Mouse (Mus musculus) forebrain, embryonic 16.5 days (tissue): ENCODE measurements at regions not wholly inside any gene's neighbourhood (a gene's known extent, or its start where the extent isn't known, plus 50 kb on each side); places are given as distances from the start of the nearest gene placed in this dataset.

Experiments
- ATAC-seq: fragments of 200-750 bp; cut with Nextera tagmentation; 2 replicates; pipeline ENCODE4 v1.8.0; 2017; ENCODE audit warnings: mild to moderate bottlenecking, moderate library complexity
- H3K27ac ChIP-seq: fragments of 300-500 bp; sonication (generic); 2 replicates; pipeline ENCODE4 v1.5.1; 2014; ENCODE audit warnings: low read length, control low read depth
- H3K27me3 ChIP-seq: fragments of 300-500 bp; sonication (generic); replicated peaks from 2 replicates; pipeline ENCODE4 v1.6.1; 2014; ENCODE audit warnings: low read length; ENCODE audit not compliant: control insufficient read depth, insufficient read depth
- H3K36me3 ChIP-seq: fragments of 300-500 bp; sonication (generic); 2 replicates; pipeline ENCODE4 v1.6.1; 2014; ENCODE audit not compliant: control insufficient read depth, insufficient read depth
- H3K4me1 ChIP-seq: fragments of 300-500 bp; sonication (generic); replicated peaks from 2 replicates; pipeline ENCODE4 v1.6.1; 2014; ENCODE audit warnings: low read length; ENCODE audit not compliant: control insufficient read depth, insufficient read depth
- H3K4me2 ChIP-seq: fragments of 300-500 bp; sonication (generic); 2 replicates; pipeline ENCODE4 v1.6.1; 2014; ENCODE audit warnings: mild to moderate bottlenecking, low read length, control low read depth
- H3K4me3 ChIP-seq: fragments of 300-500 bp; sonication (generic); replicated peaks from 2 replicates; pipeline ENCODE4 v1.5.1; 2014; ENCODE audit warnings: mild to moderate bottlenecking, low read length, control low read depth
- H3K9ac ChIP-seq: fragments of 300-500 bp; sonication (generic); replicated peaks from 2 replicates; pipeline ENCODE4 v1.6.1; 2014; ENCODE audit warnings: low read depth, low read length, control low read depth
- H3K9me3 ChIP-seq: fragments of 300-500 bp; sonication (generic); 2 replicates; pipeline ENCODE4 v1.6.1; 2016; ENCODE audit warnings: low read length; ENCODE audit not compliant: control insufficient read depth
- WGBS: fragments of 180-500 bp; shearing (Covaris S2); extraction: QIAGEN DNeasy Blood & Tissue Kit; methylation state at CpG from one replicate; pipeline ENCODE4 v1.1.7; 2014; 5-methylcytosine and 5-hydroxymethylcytosine counted together

DNA sequence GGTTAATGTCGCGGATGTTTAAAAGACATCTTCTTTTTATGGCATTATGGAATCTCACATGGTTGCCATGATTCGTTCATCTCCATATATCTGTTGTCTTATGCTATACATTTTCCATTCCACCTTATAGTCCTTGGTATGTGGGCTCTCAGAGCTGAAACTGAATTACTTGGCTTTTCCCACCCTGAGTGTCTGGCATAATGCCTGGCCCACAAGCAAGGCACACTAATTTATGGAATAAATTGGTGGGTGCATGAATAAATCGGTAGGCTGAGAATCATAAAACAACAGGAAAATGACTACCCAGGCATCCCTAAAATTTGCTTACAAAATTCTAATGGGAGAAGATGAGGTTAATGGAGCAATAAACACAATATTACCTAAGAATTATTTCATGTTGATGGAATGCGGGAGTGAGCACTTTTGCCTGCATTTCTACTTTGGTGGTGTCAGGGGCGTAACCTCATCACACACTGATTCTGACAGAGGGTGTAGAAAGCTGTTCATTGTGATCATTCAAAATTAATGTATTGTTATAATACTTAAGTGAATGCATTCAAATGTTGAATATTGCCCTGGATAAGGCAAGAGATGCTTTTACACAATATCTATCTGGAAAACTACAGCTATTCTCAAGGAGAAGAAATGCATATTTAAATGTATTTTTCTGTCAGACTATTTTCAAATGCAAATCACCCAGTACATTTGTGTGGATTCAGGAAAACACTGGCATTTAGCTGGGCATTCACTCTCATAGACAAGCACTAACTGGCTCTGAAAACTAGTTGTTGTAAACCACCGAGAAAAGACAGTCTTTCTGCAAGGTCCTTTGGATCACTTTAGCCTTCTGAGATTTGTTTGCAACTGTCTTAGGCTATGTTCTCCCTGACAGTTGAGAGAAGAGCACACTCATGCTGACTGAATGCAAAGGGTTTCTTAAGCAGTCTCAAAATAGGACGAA, 190.1 kb downstream of the Pcdh18 start:
- Histone ChIP-seq H3K4me3 (no peak overlapping the region), H3K27me3 (no peaks in the 10 kb centered on the region), H3K4me1 (peaks cover 7% of the 10 kb centered on the region), H3K9ac (no peak overlapping the region), H3K9me3 (no peaks in the 10 kb centered on the region), H3K4me2 (no peak overlapping the region; the same call in 1 of the 2 replicates), H3K36me3 (no peaks in the 10 kb centered on the region), H3K27ac (no peak overlapping the region)
- ATAC-seq: peak; percentile 88
- 50% methylated on average over 8 of the region's 8 CpGs for WGBS

DNA sequence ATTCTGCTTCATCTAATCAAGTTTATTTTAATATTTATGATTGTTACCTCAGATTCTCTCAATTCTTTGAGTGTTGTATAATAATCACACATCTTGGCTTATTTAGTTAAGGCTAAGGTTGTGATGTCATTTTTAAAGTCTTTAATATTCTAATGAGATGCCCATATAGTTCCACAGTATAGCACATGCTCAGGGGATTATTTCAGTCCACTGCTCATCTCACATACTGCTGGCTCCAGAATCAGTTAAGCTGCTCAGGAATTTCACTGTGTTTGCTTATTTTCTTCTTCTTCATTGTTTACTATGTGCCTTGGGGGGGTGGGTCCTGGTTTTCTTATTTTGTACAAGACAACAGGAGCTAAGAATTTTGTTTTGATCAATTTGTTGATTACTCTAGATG, 229.5 kb downstream of the Pcdh18 start:
- Histone ChIP-seq H3K4me2 (no peak overlapping the region), H3K4me3 (no peak overlapping the region), H3K4me1 (no peaks in the 10 kb centered on the region), H3K9ac (no peak overlapping the region), H3K27ac (no peak overlapping the region), H3K9me3 (no peaks in the 10 kb centered on the region), H3K36me3 (no peaks in the 10 kb centered on the region), H3K27me3 (no peaks in the 10 kb centered on the region)
- no peak for ATAC-seq

DNA sequence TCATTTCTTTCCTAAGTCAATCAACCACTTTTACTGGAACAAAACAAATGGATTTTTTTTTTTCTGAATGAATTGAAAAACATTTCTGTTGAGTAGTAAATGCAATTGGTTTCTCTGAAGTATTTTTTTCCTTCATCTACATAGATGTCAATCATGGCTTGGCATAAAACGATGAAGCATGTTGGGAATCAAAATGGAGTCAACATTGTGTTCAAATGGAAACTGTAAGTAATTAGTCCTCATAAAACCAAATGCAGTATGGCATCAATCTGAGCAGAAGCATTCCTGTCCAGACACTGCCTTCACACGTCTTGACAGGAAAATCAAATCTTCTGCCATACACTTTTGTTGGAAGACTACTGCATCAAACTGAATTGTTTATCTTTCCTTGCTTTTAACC, 237.0 kb downstream of the Pcdh18 start:
- no peak overlapping the region for H3K4me3 ChIP-seq
- peak; percentile 78 for ATAC-seq
- H3K4me2 ChIP-seq: no peak overlapping the region
- H3K27me3 ChIP-seq: no peaks in the 10 kb centered on the region
- no peak overlapping the region for H3K27ac ChIP-seq
- no peaks in the 10 kb centered on the region for H3K36me3 ChIP-seq
- WGBS: 40% methylated on average over 2 of the region's 2 CpGs
- H3K4me1 ChIP-seq: no peaks in the 10 kb centered on the region
- no peak overlapping the region for H3K9ac ChIP-seq
- no peaks in the 10 kb centered on the region for H3K9me3 ChIP-seq

DNA sequence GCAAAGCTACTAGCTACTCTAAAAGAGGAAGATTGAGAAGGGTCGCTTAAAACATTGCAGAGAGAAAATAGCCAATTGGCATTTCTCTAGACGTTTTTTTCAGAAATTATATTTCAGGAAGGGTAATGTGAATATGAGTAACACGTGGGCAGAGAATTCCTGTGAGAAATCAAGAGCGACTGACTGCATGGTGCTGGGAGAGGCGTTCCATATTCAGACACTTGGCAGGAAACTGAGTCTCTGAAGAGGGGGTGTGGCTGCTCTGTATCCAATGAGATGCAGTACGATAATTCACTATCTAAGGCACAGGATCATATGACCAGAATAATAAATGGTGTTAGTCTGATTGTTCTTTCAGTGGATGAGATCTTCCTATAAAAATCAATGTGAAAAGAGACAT, 252.5 kb downstream of the Pcdh18 start:
- Histone ChIP-seq H3K4me2 (no peak overlapping the region), H3K36me3 (no peaks in the 10 kb centered on the region)
- 75% methylated on average over 6 of the region's 6 CpGs for WGBS

DNA sequence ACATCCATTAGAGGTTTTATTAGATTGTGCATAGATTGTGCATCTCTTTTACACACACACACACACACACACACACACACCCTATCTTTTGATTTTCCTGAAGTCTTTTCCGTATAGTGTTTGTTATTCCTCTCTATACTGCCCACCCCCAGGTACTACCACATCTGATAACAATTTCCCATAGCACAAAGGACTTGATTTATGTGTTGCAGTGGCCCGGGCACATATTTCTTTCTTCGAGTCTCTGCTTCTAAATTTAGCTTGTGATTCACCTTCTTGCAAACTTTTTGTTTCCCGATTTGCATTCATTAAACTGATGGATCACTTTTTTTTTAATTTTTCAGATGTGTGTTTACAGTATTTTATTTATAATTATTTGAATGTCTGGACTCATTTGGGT, 254.8 kb downstream of the Pcdh18 start:
- Histone ChIP-seq H3K36me3 (no peaks in the 10 kb centered on the region), H3K27ac (no peak overlapping the region), H3K9ac (no peak overlapping the region), H3K4me2 (no peak overlapping the region), H3K4me1 (no peaks in the 10 kb centered on the region), H3K27me3 (no peaks in the 10 kb centered on the region), H3K4me3 (no peak overlapping the region), H3K9me3 (no peaks in the 10 kb centered on the region)
- ATAC-seq: no peak
- WGBS: 83% methylated on average over 4 of the region's 4 CpGs

More for the DNA sequence above, 252.5 kb downstream of the Pcdh18 start:
- no peak for ATAC-seq
- Histone ChIP-seq H3K9me3 (no peaks in the 10 kb centered on the region), H3K9ac (no peak overlapping the region), H3K27ac (no peak overlapping the region), H3K4me3 (no peak overlapping the region), H3K27me3 (no peaks in the 10 kb centered on the region), H3K4me1 (no peaks in the 10 kb centered on the region)

DNA sequence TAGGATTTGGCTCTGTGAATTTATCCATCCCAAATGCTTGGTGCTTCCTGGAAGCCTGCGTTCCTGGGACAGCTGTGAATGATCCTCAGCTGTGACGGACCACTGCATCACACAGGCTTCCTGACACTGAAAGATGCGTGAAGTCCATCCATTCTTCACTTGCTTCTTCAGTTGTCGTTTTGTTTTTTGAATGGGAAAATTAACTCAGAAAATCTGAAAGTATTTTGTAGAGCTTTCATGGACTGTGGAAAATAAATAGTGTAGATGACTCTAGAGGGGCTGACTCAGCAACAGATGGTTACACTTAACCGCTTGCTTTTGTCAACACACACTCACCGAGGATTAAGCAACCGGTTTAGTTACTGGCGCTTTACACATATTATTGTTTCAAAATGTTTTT, 272.0 kb downstream of the Pcdh18 start:
- Histone ChIP-seq H3K9me3 (no peaks in the 10 kb centered on the region), H3K4me3 (no peak overlapping the region), H3K36me3 (no peaks in the 10 kb centered on the region), H3K4me2 (no peak overlapping the region), H3K27ac (no peak overlapping the region), H3K9ac (no peak overlapping the region), H3K27me3 (no peaks in the 10 kb centered on the region), H3K4me1 (no peaks in the 10 kb centered on the region)
- 85% methylated on average over 8 of the region's 8 CpGs for WGBS
- ATAC-seq: no peak
